Mouse (Mus musculus) WW6 (cell line): Measurements from ENCODE around the gene Pphln1.

ENCODE experiments used
- DNase-seq: peaks from one replicate; pipeline ENCODE4 v3.0.0-alpha.2; 2013; ENCODE audit warnings: low read depth, low spot score

Pphln1 gene

GRCm38 (mm10) chr15:93502703-93503102 lies 104.6 kb downstream of the Pphln1 start:
- no peak for DNase-seq

GRCm38 (mm10) chr15:93503201-93503745 lies 105.1 kb downstream of the Pphln1 start:
- no peak for DNase-seq

GRCm38 (mm10) chr15:93504808-93505207 lies 106.7 kb downstream of the Pphln1 start:
- DNase-seq: no peak

DNA sequence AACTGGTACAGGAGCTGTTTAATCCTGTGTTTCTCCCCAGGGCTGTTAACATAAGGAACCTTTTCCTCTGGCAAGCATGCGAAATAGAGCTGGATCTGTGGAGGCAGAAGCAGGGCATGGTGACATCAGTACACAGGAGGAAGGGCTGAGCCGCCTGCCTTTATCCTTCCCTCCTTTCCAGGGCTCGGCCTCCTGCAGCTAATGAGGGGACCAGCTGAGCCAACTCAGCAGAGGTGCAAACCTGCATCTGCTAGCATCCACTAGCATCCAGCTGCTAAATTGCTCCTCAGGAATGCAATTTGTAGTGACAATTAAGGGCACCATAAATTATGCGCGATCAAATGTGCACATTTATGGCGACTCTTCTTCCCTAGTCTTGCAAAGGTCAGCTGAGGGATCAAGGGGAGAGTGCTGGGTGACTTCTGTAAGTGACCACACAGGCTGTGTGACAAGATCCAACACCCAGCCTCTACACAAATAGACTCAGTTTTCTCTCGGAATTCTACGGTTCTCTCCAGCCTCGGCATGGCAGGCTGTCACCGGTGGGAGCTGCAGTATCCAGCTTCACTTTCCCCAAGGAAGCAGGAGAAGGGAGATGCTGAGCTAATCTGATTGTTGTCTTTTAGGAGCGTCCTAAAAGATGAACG lies 112.7 kb downstream of the Pphln1 start:
- no peak for DNase-seq

DNA sequence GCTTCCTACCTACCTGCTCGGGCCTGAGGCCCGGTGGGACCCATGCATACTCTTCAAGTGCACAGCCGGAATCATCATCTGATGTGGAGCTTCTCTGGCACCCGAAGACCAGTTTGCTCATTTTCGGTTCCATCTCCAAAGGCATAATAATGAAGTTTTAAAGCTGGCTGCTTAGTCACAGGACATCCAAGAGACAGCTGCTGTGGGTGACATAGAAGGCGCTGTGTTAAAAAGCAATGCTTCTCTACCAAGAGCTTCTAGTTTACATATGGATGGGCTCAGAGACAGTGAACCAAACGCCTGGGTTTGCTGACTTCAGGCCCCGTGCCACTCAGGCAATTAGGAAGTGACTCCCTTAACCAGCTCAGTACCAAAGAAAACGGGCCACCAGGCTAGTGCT lies 114.3 kb downstream of the Pphln1 start:
- DNase-seq: no peak

DNA sequence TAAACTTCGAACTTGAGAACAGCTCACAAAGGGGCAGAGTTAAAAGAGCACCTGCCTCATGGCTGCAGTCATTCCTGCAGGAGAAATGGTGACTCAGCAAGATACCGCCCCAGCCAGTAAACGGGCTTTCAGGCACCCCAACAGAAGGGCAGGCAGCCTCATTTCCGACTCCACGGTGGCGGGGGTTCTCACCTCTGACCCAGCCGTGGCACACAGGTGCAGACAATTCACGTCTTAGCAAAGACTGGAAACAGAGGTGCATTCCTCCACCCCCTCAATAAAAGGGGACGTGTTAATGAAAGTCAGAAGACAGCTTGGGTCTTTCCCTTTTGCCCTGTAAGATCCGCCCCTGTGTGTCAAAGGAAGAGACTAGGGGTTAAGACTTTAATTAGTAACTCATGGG lies 115.8 kb downstream of the Pphln1 start:
- DNase-seq: no peak

DNA sequence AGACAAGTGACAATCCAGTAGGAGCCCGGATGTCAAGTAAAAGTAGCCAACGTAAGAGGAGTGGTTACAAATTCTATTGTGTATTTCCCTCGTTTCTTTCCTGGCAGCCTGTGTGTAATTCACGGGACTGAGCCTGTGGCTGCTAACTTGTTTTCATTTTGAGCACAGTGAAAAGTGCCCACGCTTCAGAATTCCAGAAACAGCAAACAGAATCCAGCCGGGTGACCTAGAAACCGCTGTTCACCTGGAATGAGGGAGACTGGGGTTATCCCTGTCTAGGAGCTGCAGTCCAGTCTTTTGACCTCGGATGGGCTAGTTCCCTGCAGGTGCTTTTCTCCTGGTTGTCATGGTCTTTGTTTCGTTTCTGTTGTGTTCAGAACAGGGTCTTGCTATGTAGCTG lies 117.2 kb downstream of the Pphln1 start:
- no peak for DNase-seq

DNA sequence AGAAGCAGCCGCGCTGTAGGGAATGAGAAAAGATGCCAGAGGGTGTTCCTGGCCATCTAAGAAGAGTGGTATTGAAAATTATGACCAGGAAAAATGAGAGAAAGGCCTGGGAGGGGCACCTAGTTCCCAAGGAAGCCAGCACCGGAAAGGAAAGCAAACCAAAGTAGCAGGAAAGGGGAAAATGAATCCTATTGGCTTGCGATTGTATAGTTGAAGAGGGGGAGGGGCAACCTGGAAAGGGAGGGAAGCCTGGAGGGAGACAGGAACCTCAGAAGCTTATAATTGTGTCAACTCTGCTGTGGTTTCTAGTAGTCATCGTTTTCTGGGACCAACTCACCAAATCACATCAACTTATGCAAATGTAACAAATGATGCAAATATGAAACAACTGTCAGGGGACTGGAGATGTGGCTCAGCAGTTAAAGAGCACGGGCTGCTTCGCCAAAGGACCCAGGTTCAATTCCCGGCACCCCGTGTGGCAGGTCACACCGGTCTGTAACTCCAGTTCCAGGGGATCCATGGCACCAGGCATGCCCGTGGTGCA lies 118.9 kb downstream of the Pphln1 start:
- DNase-seq: no peak

DNA sequence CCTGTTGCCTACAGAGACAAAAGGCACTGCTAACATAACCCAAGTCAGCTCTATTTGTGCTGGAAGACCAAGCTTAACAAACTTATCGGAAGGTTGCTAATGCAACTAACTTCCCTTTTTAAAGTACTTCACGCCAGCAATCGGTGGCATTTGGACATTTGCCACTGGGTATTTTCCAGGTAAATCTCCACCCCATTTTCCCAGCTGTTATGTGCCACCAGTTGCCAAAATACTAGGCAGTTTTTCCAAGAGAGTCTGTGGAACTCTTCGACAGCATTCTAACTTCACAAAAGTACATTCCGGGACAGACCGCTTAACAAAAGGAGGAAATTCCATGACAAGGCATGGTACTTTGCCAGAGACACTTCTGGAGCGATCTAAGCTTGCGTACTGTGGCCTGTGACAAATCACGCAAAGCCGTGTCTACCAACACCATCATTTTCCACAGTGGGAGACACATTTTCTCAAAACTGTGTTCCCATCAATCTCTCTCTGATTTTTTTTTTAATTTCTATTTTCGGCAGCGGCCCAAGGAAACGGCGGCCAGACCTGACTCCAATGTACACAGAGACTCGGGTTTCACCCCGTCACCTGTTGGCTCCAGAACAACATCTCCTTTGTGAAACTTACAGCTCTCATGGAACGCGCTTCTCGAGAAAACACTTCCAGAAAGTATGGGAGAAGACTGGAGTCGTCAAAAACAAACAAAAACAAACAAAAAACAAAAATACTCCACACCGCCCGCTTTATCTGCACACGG lies 120.2 kb downstream of the Pphln1 start:
- no peak for DNase-seq

- no peak for DNase-seq
These were observed 121.0 kb downstream of the Pphln1 start for GRCm38 (mm10) chr15:93518941-93519835.

- no peak for DNase-seq
These were observed 122.0 kb downstream of the Pphln1 start for GRCm38 (mm10) chr15:93519836-93520826.

DNA sequence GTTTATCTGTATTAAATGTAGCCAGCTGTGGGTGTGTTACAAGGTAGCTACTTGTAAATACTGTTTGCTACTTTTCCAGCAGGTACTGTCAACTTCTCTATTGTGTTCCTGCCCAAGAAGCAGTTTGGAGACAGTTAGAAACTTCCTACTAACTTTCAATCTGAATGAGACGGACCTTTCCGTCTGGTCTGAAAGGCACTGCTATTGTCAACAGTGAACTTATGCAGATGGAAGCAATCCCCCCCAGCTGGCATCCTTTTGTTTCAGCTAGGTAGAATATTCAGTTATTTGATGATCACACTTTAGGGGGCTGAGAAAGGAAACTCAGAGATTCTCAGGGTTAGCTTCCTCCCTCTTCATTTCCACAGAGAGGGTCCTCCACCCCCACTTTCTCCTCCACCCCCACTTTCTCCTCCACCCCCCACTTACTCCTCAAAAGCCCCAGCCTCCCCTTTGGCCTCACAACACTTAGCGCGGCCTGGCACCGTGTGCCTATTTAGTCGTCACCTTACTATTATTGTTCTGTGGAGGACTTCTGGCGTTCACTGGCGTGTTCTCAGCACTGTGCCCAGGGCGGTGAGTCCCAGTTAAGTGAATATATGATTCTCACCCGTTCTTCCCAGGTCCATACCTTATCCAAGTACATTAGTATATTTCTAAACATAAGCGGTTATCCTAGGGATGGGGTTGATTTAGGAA lies 123.1 kb downstream of the Pphln1 start:
- DNase-seq: no peak

GRCm38 (mm10) chr15:93521787-93522180 lies 123.6 kb downstream of the Pphln1 start:
- DNase-seq: no peak

DNA sequence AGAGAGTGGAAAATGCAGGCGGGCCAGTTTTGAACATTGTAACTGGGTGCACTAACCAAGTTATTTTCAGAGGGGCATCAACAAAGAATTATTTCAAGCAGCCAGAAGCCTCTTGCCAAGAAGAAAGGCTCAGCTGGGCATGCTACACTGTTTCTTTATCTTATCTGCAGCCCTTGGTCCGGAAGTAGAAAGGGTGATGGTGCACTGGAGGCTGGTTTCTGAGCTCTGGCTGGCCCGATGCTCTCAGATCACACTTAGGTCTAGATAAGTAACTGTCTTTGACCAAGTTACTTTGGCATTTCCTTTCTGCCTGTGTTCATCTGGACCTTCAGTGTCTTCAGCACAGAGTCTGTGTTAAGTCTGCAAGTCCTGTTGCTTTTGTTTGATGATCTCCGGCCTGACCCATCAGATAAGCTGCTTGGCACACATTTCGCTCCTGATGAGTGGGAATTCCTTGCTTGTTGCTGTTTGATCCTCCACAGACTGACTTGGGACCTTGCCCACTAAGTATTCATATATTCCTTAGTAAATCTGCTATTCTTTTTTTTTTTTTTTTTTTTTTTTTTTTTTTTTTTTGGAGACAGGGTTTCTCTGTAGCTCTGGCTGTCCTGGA lies 127.3 kb downstream of the Pphln1 start:
- no peak for DNase-seq

DNA sequence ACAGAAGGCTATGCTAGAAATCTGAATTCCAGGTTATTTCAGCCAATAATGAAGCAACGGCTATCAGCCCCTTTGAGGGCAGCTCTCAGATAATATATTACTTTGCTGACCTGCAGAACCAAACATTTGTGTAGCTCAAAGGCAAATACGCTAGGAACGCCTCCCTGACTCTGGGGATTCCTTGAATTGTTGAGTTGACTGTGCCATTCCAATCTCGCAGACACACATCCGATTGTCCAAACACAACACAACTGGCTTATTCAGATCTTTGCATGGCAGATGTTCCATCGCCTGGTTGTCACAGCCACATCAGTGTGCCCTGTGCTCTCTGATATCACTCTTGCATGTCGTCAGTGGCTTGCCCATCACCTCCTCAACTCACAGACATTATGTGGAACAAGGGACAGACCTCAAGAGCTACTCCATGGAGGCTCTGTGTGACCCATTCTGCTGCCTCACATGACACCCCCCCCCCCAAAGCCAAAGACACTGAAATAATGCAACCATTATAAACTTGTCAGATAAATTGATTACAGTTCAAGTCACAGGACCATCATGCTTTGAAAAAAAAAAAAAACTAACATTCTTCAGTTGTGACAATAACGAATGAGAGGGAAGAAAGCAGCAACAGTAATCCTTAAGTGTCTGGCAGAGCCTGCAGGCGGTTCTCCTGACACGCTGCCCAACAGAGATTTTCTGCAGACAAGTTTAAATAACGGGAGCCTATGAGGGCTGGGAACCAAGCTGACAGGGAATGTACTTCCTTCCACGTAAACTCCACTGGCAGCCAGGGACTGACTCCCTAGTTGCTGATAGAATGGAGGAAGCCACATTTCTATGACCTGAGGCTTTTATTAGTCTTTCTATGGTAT lies 131.9 kb downstream of the Pphln1 start:
- DNase-seq: no peak

DNA sequence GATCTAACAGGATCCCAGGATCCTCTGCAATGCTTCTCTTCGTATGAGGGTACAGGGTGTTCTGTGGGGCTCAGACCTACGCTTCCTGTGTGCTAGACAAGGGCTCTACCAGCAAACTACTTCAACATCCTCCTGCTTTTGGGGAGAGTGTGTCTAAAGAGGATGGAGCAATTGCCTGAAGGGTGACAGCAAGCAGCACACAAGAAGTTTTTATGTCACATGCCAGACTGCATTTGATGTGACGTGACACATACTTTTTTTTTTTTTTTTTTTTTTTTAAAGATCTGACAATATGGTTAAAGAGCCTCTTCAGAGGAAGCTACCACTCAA lies 132.5 kb downstream of the Pphln1 start:
- no peak for DNase-seq

- DNase-seq: no peak
These were observed 138.0 kb downstream of the Pphln1 start for GRCm38 (mm10) chr15:93536191-93536590.

DNA sequence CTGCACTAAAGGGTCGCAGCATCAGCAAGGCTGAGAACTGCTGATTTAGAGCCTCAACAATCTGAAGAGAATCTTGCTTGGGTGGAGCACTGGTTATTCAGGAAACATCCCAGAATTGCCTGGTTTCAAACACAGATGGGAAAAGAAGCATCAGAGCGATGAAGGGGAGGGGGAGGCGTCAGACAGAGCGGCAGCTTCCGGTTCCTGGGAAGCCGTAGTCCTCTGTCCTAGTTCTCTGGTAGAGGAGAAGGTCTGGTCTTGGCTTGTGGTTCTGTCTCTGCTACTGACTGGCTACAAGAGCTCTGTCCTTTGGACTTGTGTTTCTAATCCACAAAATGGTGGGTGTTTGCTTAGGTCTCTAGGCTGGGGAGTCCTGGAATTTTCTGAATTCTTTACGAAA lies 139.6 kb downstream of the Pphln1 start:
- DNase-seq: no peak
